Mouse (Mus musculus) kidney, postnatal 14 days (tissue): ENCODE measurements at regions not wholly inside any gene's neighbourhood (a gene's known extent, or its start where the extent isn't known, plus 50 kb on each side); places are given as distances from the start of the nearest gene placed in this dataset.
"Not testable (repeated sequence)": the region's sequence is repeated elsewhere in the genome, so short reads cannot be mapped to it uniquely, and the experiment has no call there.

ENCODE experiments used
- DNase-seq: peaks from one replicate; pipeline ENCODE4 v3.0.0; 2022; ENCODE audit warnings: mixed read lengths

- DNase-seq = no peak
Observed at GRCm38 (mm10) chr2:21980177-21980576, 247.1 kb upstream of the Myo3a start.

- no peak for DNase-seq
Observed at GRCm38 (mm10) chr2:22024438-22024837, 202.9 kb upstream of the Myo3a start.

GRCm38 (mm10) chr2:22026794-22027193 is 200.5 kb upstream of the Myo3a start:
- DNase-seq = no peak

- DNase-seq = no peak
Observed at GRCm38 (mm10) chr2:22028569-22028968, 198.7 kb upstream of the Myo3a start.

GRCm38 (mm10) chr2:22029022-22029803 is 198.1 kb upstream of the Myo3a start:
- no peak for DNase-seq

- DNase-seq = no peak
Observed at GRCm38 (mm10) chr2:22029804-22030194, 197.5 kb upstream of the Myo3a start.

GRCm38 (mm10) chr2:22036841-22037240 is 190.5 kb upstream of the Myo3a start:
- DNase-seq = no peak

GRCm38 (mm10) chr2:22038780-22039179 is 188.5 kb upstream of the Myo3a start:
- no peak for DNase-seq

- not testable (repeated sequence) for DNase-seq
Observed at GRCm38 (mm10) chr2:22043937-22044336, 183.4 kb upstream of the Myo3a start.

- DNase-seq = no peak
Observed at GRCm38 (mm10) chr2:22044949-22045348, 182.4 kb upstream of the Myo3a start.

GRCm38 (mm10) chr2:22047465-22047864 is 179.8 kb upstream of the Myo3a start:
- DNase-seq = no peak

- DNase-seq = no peak
Observed at GRCm38 (mm10) chr2:22066535-22066934, 160.8 kb upstream of the Myo3a start.

GRCm38 (mm10) chr2:22096848-22097247 is 130.5 kb upstream of the Myo3a start:
- no peak for DNase-seq

- no peak for DNase-seq
Observed at GRCm38 (mm10) chr2:22105150-22105549, 122.2 kb upstream of the Myo3a start.

- no peak for DNase-seq
Observed at GRCm38 (mm10) chr2:22149721-22150120, 77.6 kb upstream of the Myo3a start.

- no peak for DNase-seq
Observed at GRCm38 (mm10) chr2:22156576-22156975, 70.7 kb upstream of the Myo3a start.

- no peak for DNase-seq
Observed at GRCm38 (mm10) chr2:22165443-22165842, 61.9 kb upstream of the Myo3a start.

GRCm38 (mm10) chr2:22165919-22166318 is 61.4 kb upstream of the Myo3a start:
- DNase-seq = no peak
